Mouse (Mus musculus): ENCODE measurements around the gene Pbx4. TPM values are rescaled to one million over a fixed set of nuclear protein-coding genes. Genes with fewer than 3 reads are reported as not detected.

Pbx4 gene
- polyA plus RNA-seq, 1 experiment = 1.7 TPM

- Histone ChIP-seq H3K4me3 (no peak overlapping the region), H3ac (ENCODE audit: control insufficient read depth, insufficient read length) (no peak overlapping the region), H3K36me3 (ENCODE audit: control insufficient read depth, insufficient read depth) (no peaks in the 10 kb centered on the region), H3K4me2 (ENCODE audit: low read depth) (peak overlapping the region; percentile 66), H3K79me2 (ENCODE audit: control insufficient read depth, insufficient read depth) (no peaks in the 10 kb centered on the region), H3K27me3 (ENCODE audit: control insufficient read depth, insufficient read depth, insufficient read length) (no peaks in the 10 kb centered on the region)
- TF ChIP-seq POLR2AphosphoS2 (IDR thresholded peaks at IDR 0.05; ENCODE audit: insufficient read length, low read depth) = no peak
- no peak for TF ChIP-seq MAX (IDR thresholded peaks at IDR 0.05; ENCODE audit: low read depth)
- TF ChIP-seq TCF12 (IDR thresholded peaks at IDR 0.05; ENCODE audit: insufficient read depth, poor library complexity, severe bottlenecking) = no peak
- TF ChIP-seq TCF3 (IDR thresholded peaks at IDR 0.05; ENCODE audit: insufficient read length, low read depth) = no peak
- no peak for TF ChIP-seq E2F4 (IDR thresholded peaks at IDR 0.05; ENCODE audit: insufficient read depth)
Measured at GRCm38 (mm10) chr8:69874155-69874554, 41.9 kb downstream of the Pbx4 start.

GRCm38 (mm10) chr8:69874654-69875053, 42.4 kb downstream of the Pbx4 start:
- TF ChIP-seq USF1 (IDR thresholded peaks at IDR 0.05; ENCODE audit: low read depth) = no peak
- TF ChIP-seq REST (IDR thresholded peaks at IDR 0.05; ENCODE audit: insufficient read depth, insufficient read length) = no peak
- no peak for TF ChIP-seq SRF (IDR thresholded peaks at IDR 0.05; ENCODE audit: control insufficient read depth, insufficient read length, low read depth)
- TF ChIP-seq TCF3 (IDR thresholded peaks at IDR 0.05; ENCODE audit: insufficient read length, low read depth) = peak; percentile 37
- no peak for TF ChIP-seq CEBPB (IDR thresholded peaks at IDR 0.05; ENCODE audit: insufficient read depth, poor library complexity, severe bottlenecking)
- no peak for TF ChIP-seq MAX (IDR thresholded peaks at IDR 0.05; ENCODE audit: low read depth)
- no peak for TF ChIP-seq POLR2A (IDR thresholded peaks at IDR 0.05; ENCODE audit: insufficient read length, low read depth)
- peak in 2 of 3 experiments; percentile 78 to 93 for TF ChIP-seq MYOD1 (IDR thresholded peaks at IDR 0.05; ENCODE audit: control insufficient read depth in 1 of 3, insufficient read length in 2 of 3, low read depth in 2 of 3)
- peak; percentile 39 to 93 (median 77) for TF ChIP-seq MYOG (IDR thresholded peaks at IDR 0.05; ENCODE audit: control insufficient read depth in 1 of 3, insufficient read depth in 1 of 3, insufficient read length in 2 of 3, low read depth in 2 of 3)
- no peak for TF ChIP-seq E2F4 (IDR thresholded peaks at IDR 0.05; ENCODE audit: insufficient read depth)
- TF ChIP-seq TCF12 (IDR thresholded peaks at IDR 0.05; ENCODE audit: insufficient read depth, poor library complexity, severe bottlenecking) = no peak
- TF ChIP-seq POLR2AphosphoS2 (IDR thresholded peaks at IDR 0.05; ENCODE audit: insufficient read length, low read depth) = no peak

DNA sequence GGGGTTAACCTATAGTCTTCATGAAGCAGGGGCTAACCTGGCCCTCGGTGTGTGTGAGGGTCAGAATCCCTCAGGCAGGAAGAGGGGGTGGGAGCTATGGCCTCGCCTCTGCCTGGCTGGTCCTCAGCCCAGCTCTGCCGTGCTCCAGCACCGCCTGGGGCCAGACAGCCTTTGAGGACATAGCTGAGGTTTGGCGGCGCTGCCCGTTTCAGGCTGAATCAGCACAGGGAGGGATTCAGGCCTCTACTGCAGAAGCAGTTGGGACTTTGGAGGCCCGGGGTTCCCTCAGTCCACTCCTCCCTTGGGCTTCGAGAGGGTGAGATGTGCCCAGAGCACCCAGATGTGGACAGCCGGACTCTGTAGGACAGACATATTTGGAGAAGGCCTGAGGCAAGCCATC, 43.8 kb downstream of the Pbx4 start:
- TF ChIP-seq TCF3 (IDR thresholded peaks at IDR 0.05; ENCODE audit: insufficient read length, low read depth) (no peak), POLR2AphosphoS2 (IDR thresholded peaks at IDR 0.05; ENCODE audit: insufficient read length, low read depth) (no peak), REST (IDR thresholded peaks at IDR 0.05; ENCODE audit: insufficient read depth, insufficient read length) (no peak), SRF (IDR thresholded peaks at IDR 0.05; ENCODE audit: control insufficient read depth, insufficient read length, low read depth) (no peak), USF1 (IDR thresholded peaks at IDR 0.05; ENCODE audit: low read depth) (no peak), MAX (IDR thresholded peaks at IDR 0.05; ENCODE audit: low read depth) (no peak), MYOD1 (IDR thresholded peaks at IDR 0.05; ENCODE audit: control insufficient read depth in 1 of 3, insufficient read length in 2 of 3, low read depth in 2 of 3) (no peak), MYOG (IDR thresholded peaks at IDR 0.05; ENCODE audit: control insufficient read depth in 1 of 3, insufficient read depth in 1 of 3, insufficient read length in 2 of 3, low read depth in 2 of 3) (no peak), CEBPB (IDR thresholded peaks at IDR 0.05; ENCODE audit: insufficient read depth, poor library complexity, severe bottlenecking) (no peak), POLR2A (IDR thresholded peaks at IDR 0.05; ENCODE audit: insufficient read length, low read depth) (no peak), TCF12 (IDR thresholded peaks at IDR 0.05; ENCODE audit: insufficient read depth, poor library complexity, severe bottlenecking) (no peak), E2F4 (IDR thresholded peaks at IDR 0.05; ENCODE audit: insufficient read depth) (no peak)
- Histone ChIP-seq H3K4me3 (no peak overlapping the region), H3K4me2 (ENCODE audit: low read depth) (no peak overlapping the region), H3K79me2 (ENCODE audit: control insufficient read depth, insufficient read depth) (no peaks in the 10 kb centered on the region), H3K36me3 (ENCODE audit: control insufficient read depth, insufficient read depth) (no peaks in the 10 kb centered on the region), H3ac (ENCODE audit: control insufficient read depth, insufficient read length) (no peak overlapping the region), H3K27me3 (ENCODE audit: control insufficient read depth, insufficient read depth, insufficient read length) (no peaks in the 10 kb centered on the region)

More at GRCm38 (mm10) chr8:69874654-69875053, 42.4 kb downstream of the Pbx4 start:
- Histone ChIP-seq H3K4me2 (ENCODE audit: low read depth) (peak overlapping the region; percentile 66), H3K27me3 (ENCODE audit: control insufficient read depth, insufficient read depth, insufficient read length) (no peaks in the 10 kb centered on the region), H3K79me2 (ENCODE audit: control insufficient read depth, insufficient read depth) (no peaks in the 10 kb centered on the region), H3ac (ENCODE audit: control insufficient read depth, insufficient read length) (no peak overlapping the region), H3K4me3 (no peak overlapping the region), H3K36me3 (ENCODE audit: control insufficient read depth, insufficient read depth) (no peaks in the 10 kb centered on the region)

DNA sequence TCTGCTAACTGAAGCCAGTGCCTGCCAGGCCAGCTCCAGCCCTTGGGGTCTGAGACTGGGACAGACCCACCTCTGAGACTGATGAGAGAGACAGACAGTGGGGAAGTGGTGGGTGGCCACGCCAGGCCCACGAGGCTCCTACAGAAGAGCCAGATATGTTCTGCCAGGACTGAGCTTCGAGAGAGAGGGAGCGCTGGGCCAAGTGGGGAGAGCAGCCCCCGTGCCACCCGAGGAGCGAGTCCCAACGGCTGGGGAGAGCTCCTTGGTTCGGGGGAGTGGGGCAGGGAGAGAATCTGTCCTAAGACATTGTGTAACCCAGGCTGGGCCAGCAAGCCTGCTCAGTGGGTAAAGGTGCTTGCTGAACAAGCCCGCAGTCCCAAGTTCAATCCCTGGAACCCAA, 44.7 kb downstream of the Pbx4 start:
- H3ac ChIP-seq (ENCODE audit: control insufficient read depth, insufficient read length) = no peak overlapping the region
- H3K36me3 ChIP-seq (ENCODE audit: control insufficient read depth, insufficient read depth) = no peaks in the 10 kb centered on the region
- no peak overlapping the region for H3K4me2 ChIP-seq (ENCODE audit: low read depth)
- H3K4me3 ChIP-seq = no peak overlapping the region
- H3K27me3 ChIP-seq (ENCODE audit: control insufficient read depth, insufficient read depth, insufficient read length) = no peaks in the 10 kb centered on the region
- TF ChIP-seq MYOG (IDR thresholded peaks at IDR 0.05; ENCODE audit: control insufficient read depth in 1 of 3, insufficient read depth in 1 of 3, insufficient read length in 2 of 3, low read depth in 2 of 3) = no peak
- no peak for TF ChIP-seq REST (IDR thresholded peaks at IDR 0.05; ENCODE audit: insufficient read depth, insufficient read length)
- no peak for TF ChIP-seq TCF12 (IDR thresholded peaks at IDR 0.05; ENCODE audit: insufficient read depth, poor library complexity, severe bottlenecking)
- TF ChIP-seq E2F4 (IDR thresholded peaks at IDR 0.05; ENCODE audit: insufficient read depth) = no peak
- no peak for TF ChIP-seq SRF (IDR thresholded peaks at IDR 0.05; ENCODE audit: control insufficient read depth, insufficient read length, low read depth)
- TF ChIP-seq POLR2AphosphoS2 (IDR thresholded peaks at IDR 0.05; ENCODE audit: insufficient read length, low read depth) = no peak
- TF ChIP-seq MAX (IDR thresholded peaks at IDR 0.05; ENCODE audit: low read depth) = no peak
- TF ChIP-seq CEBPB (IDR thresholded peaks at IDR 0.05; ENCODE audit: insufficient read depth, poor library complexity, severe bottlenecking) = no peak
- TF ChIP-seq MYOD1 (IDR thresholded peaks at IDR 0.05; ENCODE audit: control insufficient read depth in 1 of 3, insufficient read length in 2 of 3, low read depth in 2 of 3) = no peak
- TF ChIP-seq USF1 (IDR thresholded peaks at IDR 0.05; ENCODE audit: low read depth) = no peak
- TF ChIP-seq TCF3 (IDR thresholded peaks at IDR 0.05; ENCODE audit: insufficient read length, low read depth) = no peak
- no peak for TF ChIP-seq POLR2A (IDR thresholded peaks at IDR 0.05; ENCODE audit: insufficient read length, low read depth)
- no peaks in the 10 kb centered on the region for H3K79me2 ChIP-seq (ENCODE audit: control insufficient read depth, insufficient read depth)

DNA sequence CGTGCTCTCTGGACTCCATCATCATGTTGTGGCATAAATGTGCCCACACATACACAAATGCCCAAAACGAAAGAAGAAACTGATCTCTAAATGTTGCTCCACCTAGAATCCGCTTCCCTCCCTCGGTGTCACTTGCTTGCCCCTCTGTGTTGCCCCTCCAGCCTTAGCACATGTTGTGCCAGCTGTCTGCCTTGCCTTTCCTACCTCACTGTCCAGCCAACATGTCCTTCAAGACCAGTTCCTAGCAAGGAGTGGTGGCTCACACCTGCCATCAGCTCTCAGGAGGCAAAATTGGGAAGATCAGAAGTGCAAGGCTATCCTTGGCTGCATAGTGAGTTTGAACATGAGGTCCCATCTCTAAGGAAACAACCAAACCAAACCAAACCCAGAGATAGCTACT, 45.1 kb downstream of the Pbx4 start:
- Histone ChIP-seq H3ac (ENCODE audit: control insufficient read depth, insufficient read length) (no peak overlapping the region), H3K4me3 (no peak overlapping the region), H3K27me3 (ENCODE audit: control insufficient read depth, insufficient read depth, insufficient read length) (no peaks in the 10 kb centered on the region), H3K36me3 (ENCODE audit: control insufficient read depth, insufficient read depth) (no peaks in the 10 kb centered on the region), H3K79me2 (ENCODE audit: control insufficient read depth, insufficient read depth) (no peaks in the 10 kb centered on the region), H3K4me2 (ENCODE audit: low read depth) (no peak overlapping the region)
- TF ChIP-seq USF1 (IDR thresholded peaks at IDR 0.05; ENCODE audit: low read depth) (no peak), MYOG (IDR thresholded peaks at IDR 0.05; ENCODE audit: control insufficient read depth in 1 of 3, insufficient read depth in 1 of 3, insufficient read length in 2 of 3, low read depth in 2 of 3) (peak in 2 of 3 experiments; percentile 26 to 64), CEBPB (IDR thresholded peaks at IDR 0.05; ENCODE audit: insufficient read depth, poor library complexity, severe bottlenecking) (no peak), MYOD1 (IDR thresholded peaks at IDR 0.05; ENCODE audit: control insufficient read depth in 1 of 3, insufficient read length in 2 of 3, low read depth in 2 of 3) (peak in 2 of 3 experiments; percentile 52 to 54)

Data from myocyte (in vitro differentiated cells).